Mouse (Mus musculus) neural tube, embryonic 15.5 days (tissue): ENCODE measurements around the gene Gfer. TPM values are rescaled to one million over a fixed set of nuclear protein-coding genes. Genes with fewer than 3 reads are reported as not detected.

Experiments
- ATAC-seq: fragments of 200-750 bp; cut with Nextera tagmentation; 2 replicates; pipeline ENCODE4 v1.8.0; 2017; ENCODE audit warnings: mild to moderate bottlenecking, moderate TSS enrichment, moderate library complexity; ENCODE audit not compliant: low FRiP score
- H3K27ac ChIP-seq: fragments of 300-500 bp; sonication (generic); replicated peaks from 2 replicates; pipeline ENCODE4 v1.5.1; 2015; ENCODE audit warnings: mild to moderate bottlenecking, inconsistent platforms
- H3K27me3 ChIP-seq: fragments of 300-500 bp; sonication (generic); replicated peaks from 2 replicates; pipeline ENCODE4 v1.6.1; 2015; ENCODE audit warnings: inconsistent platforms
- H3K36me3 ChIP-seq: fragments of 300-500 bp; sonication (generic); 2 replicates; pipeline ENCODE4 v1.6.1; 2015; ENCODE audit warnings: inconsistent platforms
- H3K4me1 ChIP-seq: fragments of 300-500 bp; sonication (generic); 2 replicates; pipeline ENCODE4 v1.6.1; 2015; ENCODE audit warnings: inconsistent platforms
- H3K4me2 ChIP-seq: fragments of 300-500 bp; sonication (generic); 2 replicates; pipeline ENCODE4 v1.6.1; 2015; ENCODE audit warnings: inconsistent platforms, mild to moderate bottlenecking, moderate library complexity
- H3K4me3 ChIP-seq: fragments of 300-500 bp; sonication (generic); replicated peaks from 2 replicates; pipeline ENCODE4 v1.5.1; 2015; ENCODE audit warnings: mild to moderate bottlenecking, inconsistent platforms
- H3K9ac ChIP-seq: fragments of 300-500 bp; sonication (generic); replicated peaks from 2 replicates; pipeline ENCODE4 v1.6.1; 2015; ENCODE audit warnings: mild to moderate bottlenecking, inconsistent platforms
- H3K9me3 ChIP-seq: fragments of 300-500 bp; sonication (generic); replicated peaks from 2 replicates; pipeline ENCODE4 v1.6.1; 2016; ENCODE audit warnings: inconsistent platforms
- WGBS: fragments of 180-500 bp; shearing (Covaris S2); methylation state at CpG from one replicate; pipeline ENCODE4 v1.1.7; 2015; ENCODE audit warnings: mixed read lengths; 5-methylcytosine and 5-hydroxymethylcytosine counted together
- polyA plus RNA-seq: library from polyadenylated mRNA; unstranded; fragments of >200 nt; fragmentation: Nextera tagmentation; extraction: Ambion mirVana; gene quantifications from 2 replicates; pipeline ENCODE4 v1.2.1, GENCODE M21; 2015

Gfer gene
- polyA plus RNA-seq, 1 experiment from 2014 or later, result 37.9 TPM

GRCm38 (mm10) chr17:24644030-24644715, 51.8 kb downstream of the Gfer start:
- no peak for ATAC-seq
- Histone ChIP-seq H3K4me3 (no peak overlapping the region), H3K27ac (peak overlapping the region; percentile 29), H3K36me3 (peaks cover 13% of the 10 kb centered on the region), H3K9me3 (no peaks in the 10 kb centered on the region), H3K4me2 (0 out of 2 replicates have a peak overlapping the region, but pooled peaks have one; percentile 3), H3K27me3 (no peaks in the 10 kb centered on the region), H3K9ac (no peak overlapping the region), H3K4me1 (peaks cover 18% of the 10 kb centered on the region)
- 39% methylated on average over 7 of the region's 7 CpGs for WGBS

Other genes starting within 250 kb of the Gfer start
- gene E4f1, start 225.8 kb downstream of the Gfer start, polyA plus RNA-seq, result 46.3 and 49.5 TPM in 2 replicates
- 76.1 and 79.7 TPM in 2 replicates for gene Pgp, start 225.8 kb downstream of the Gfer start, polyA plus RNA-seq
- gene Bricd5, start 222.3 kb downstream of the Gfer start, polyA plus RNA-seq, result 0.73 TPM in 1 of 2 replicates, not detected in the other
- gene Mlst8, start 217.1 kb downstream of the Gfer start, polyA plus RNA-seq, result 29.5 and 33.1 TPM in 2 replicates
- 42.7 and 53.4 TPM in 2 replicates for gene Caskin1, start 207.6 kb downstream of the Gfer start, polyA plus RNA-seq
- gene Traf7, start 168.2 kb downstream of the Gfer start, polyA plus RNA-seq, result 83.2 and 89.4 TPM in 2 replicates
- gene Rab26, start 161.9 kb downstream of the Gfer start, polyA plus RNA-seq, result 6.1 and 9.1 TPM in 2 replicates
- gene Pkd1, start 146.3 kb downstream of the Gfer start, polyA plus RNA-seq, result 31.2 and 31.7 TPM in 2 replicates
- 60.6 and 68.8 TPM in 2 replicates for gene Tsc2, start 63.5 kb downstream of the Gfer start, polyA plus RNA-seq
- 8.3 and 10.0 TPM in 2 replicates for gene Nthl1, start 63.5 kb downstream of the Gfer start, polyA plus RNA-seq
- 60.2 and 65.7 TPM in 2 replicates for gene Slc9a3r2, start 45.8 kb downstream of the Gfer start, polyA plus RNA-seq
- gene Npw, start 37.7 kb downstream of the Gfer start, polyA plus RNA-seq, result 0.42 and 0.51 TPM in 2 replicates
- gene Zfp598, start 26.5 kb downstream of the Gfer start, polyA plus RNA-seq, result 19.2 and 20.5 TPM in 2 replicates
- 214 and 242 TPM in 2 replicates for gene Syngr3, start 6.2 kb downstream of the Gfer start, polyA plus RNA-seq
- 1.9 and 3.9 TPM in 2 replicates for gene Noxo1, start 78 bp upstream of the Gfer start, polyA plus RNA-seq
- gene Tbl3, start 11.5 kb upstream of the Gfer start, polyA plus RNA-seq, result 55.6 and 66.5 TPM in 2 replicates
- 0.15 TPM in 1 of 2 replicates, not detected in the other for gene Rnf151, start 21.9 kb upstream of the Gfer start, polyA plus RNA-seq
- gene Rps2, start 22.0 kb upstream of the Gfer start, polyA plus RNA-seq, result 729 and 914 TPM in 2 replicates
- gene Ndufb10, start 28.3 kb upstream of the Gfer start, polyA plus RNA-seq, result 302 and 304 TPM in 2 replicates
- gene Rpl3l, start 31.7 kb upstream of the Gfer start, polyA plus RNA-seq, result 0.10 and 0.19 TPM in 2 replicates
- 23.2 and 24.4 TPM in 2 replicates for gene Msrb1, start 40.5 kb upstream of the Gfer start, polyA plus RNA-seq
- 0.37 and 0.38 TPM in 2 replicates for gene Hs3st6, start 56.8 kb upstream of the Gfer start, polyA plus RNA-seq
- not detected in 2 replicates for gene Meiob, start 108.1 kb upstream of the Gfer start, polyA plus RNA-seq
- 74.7 and 78.9 TPM in 2 replicates for gene Hagh, start 144.0 kb upstream of the Gfer start, polyA plus RNA-seq
- 26.0 and 26.4 TPM in 2 replicates for gene Fahd1, start 154.2 kb upstream of the Gfer start, polyA plus RNA-seq
- 0.06 and 0.78 TPM in 2 replicates for gene Igfals, start 169.8 kb upstream of the Gfer start, polyA plus RNA-seq
- gene Nubp2, start 190.2 kb upstream of the Gfer start, polyA plus RNA-seq, result 63.2 and 68.9 TPM in 2 replicates
- 77.6 and 84.2 TPM in 2 replicates for gene Spsb3, start 190.5 kb upstream of the Gfer start, polyA plus RNA-seq
- gene Eme2, start 198.9 kb upstream of the Gfer start, polyA plus RNA-seq, result 27.9 and 31.3 TPM in 2 replicates
- gene Mrps34, start 199.0 kb upstream of the Gfer start, polyA plus RNA-seq, result 89.0 and 89.5 TPM in 2 replicates
- 92.9 and 105 TPM in 2 replicates for gene Nme3, start 200.3 kb upstream of the Gfer start, polyA plus RNA-seq
- gene Mapk8ip3, start 240.8 kb upstream of the Gfer start, polyA plus RNA-seq, result 82.3 and 87.2 TPM in 2 replicates